Comparison of ENCODE assay signal across 7 mouse cellular contexts in genomic region chr2:26908710-26909386, GRCm38 (mm10). TPM values are rescaled to one million over a fixed set of nuclear protein-coding genes. Genes with fewer than 3 reads are reported as not detected.
A peak's percentile ranks its signal among the peaks of the same experiment; 100 is the strongest.
DNase-seq lines count a peak whose midpoint lies in the region; ATAC-seq and TF ChIP-seq lines count a peak whose summit lies in the region.

No protein-coding gene starts in this region.

- H3K36me3 ChIP-seq in lung, embryonic 15.5 days: peaks cover 57% of the 10 kb centered on the region
- peaks cover 70% of the 10 kb centered on the region for H3K36me3 ChIP-seq in forebrain, embryonic 12.5 days (replicated peaks)
- peaks cover 77% of the 10 kb centered on the region for H3K36me3 ChIP-seq in liver, embryonic 12.5 days

- peaks cover 39% of the 10 kb centered on the region for H3K4me1 ChIP-seq in lung, embryonic 15.5 days
- H3K4me1 ChIP-seq in lung, adult 2 months (ENCODE audit: control insufficient read depth, insufficient read depth, low read length): peaks cover 12% of the 10 kb centered on the region
- peaks cover 39% of the 10 kb centered on the region for H3K4me1 ChIP-seq in forebrain, embryonic 12.5 days
- H3K4me1 ChIP-seq in liver, embryonic 12.5 days: peaks cover 57% of the 10 kb centered on the region

- no peak for DNase-seq in lung, adult 2 months
- DNase-seq in thymus, postnatal 14 days: peak; percentile 60
- DNase-seq in frontal cortex, adult 2 months (ENCODE audit: extremely low spot score in 1 of 2, low spot score in 1 of 2): no peak

- H3K27me3 ChIP-seq in lung, embryonic 15.5 days: no peaks in the 10 kb centered on the region
- H3K27me3 ChIP-seq in forebrain, embryonic 12.5 days: no peaks in the 10 kb centered on the region
- H3K27me3 ChIP-seq in liver, embryonic 12.5 days (replicated peaks): no peaks in the 10 kb centered on the region

- peak overlapping the region; percentile 80 for H3K4me2 ChIP-seq in lung, embryonic 15.5 days
- H3K4me2 ChIP-seq in forebrain, embryonic 12.5 days: peak overlapping the region; percentile 100
- H3K4me2 ChIP-seq in liver, embryonic 12.5 days: peak overlapping the region; percentile 95

- no peak for TF ChIP-seq CTCF in lung, adult 2 months (IDR thresholded peaks at IDR 0.05; ENCODE audit: insufficient read depth, low read length)

- TF ChIP-seq POLR2A in lung, adult 2 months (IDR thresholded peaks at IDR 0.05; ENCODE audit: borderline replicate concordance, extremely low read depth, low read depth, low read length): no peak

- H3K27ac ChIP-seq in lung, embryonic 15.5 days: no peak overlapping the region; the same call in 1 of the 2 replicates
- H3K27ac ChIP-seq in forebrain, embryonic 12.5 days: no peak overlapping the region
- H3K27ac ChIP-seq in liver, embryonic 12.5 days: no peak overlapping the region

- WGBS in lung, embryonic 15.5 days: 75% methylated on average over 18 of the region's 18 CpGs
- WGBS in lung, adult 2 months: 62% methylated on average over 18 of the region's 18 CpGs
- 94% methylated on average over 18 of the region's 18 CpGs for WGBS in forebrain, embryonic 12.5 days
- WGBS in liver, embryonic 12.5 days (ENCODE audit: insufficient replicate concordance): 54% methylated on average over 18 of the region's 18 CpGs

- H3K4me3 ChIP-seq in lung, embryonic 15.5 days: peak overlapping the region; percentile 69
- no peak overlapping the region for H3K4me3 ChIP-seq in lung, adult 2 months (replicated peaks; ENCODE audit: extremely low read depth, low read depth, low read length)
- peak overlapping the region; percentile 88 for H3K4me3 ChIP-seq in forebrain, embryonic 12.5 days (replicated peaks)
- H3K4me3 ChIP-seq in liver, embryonic 12.5 days: peak overlapping the region; percentile 76

- no peaks in the 10 kb centered on the region for H3K9me3 ChIP-seq in lung, embryonic 15.5 days
- H3K9me3 ChIP-seq in forebrain, embryonic 12.5 days: no peaks in the 10 kb centered on the region
- H3K9me3 ChIP-seq in liver, embryonic 12.5 days (replicated peaks): no peaks in the 10 kb centered on the region

- H3K9ac ChIP-seq in lung, embryonic 15.5 days: peak overlapping the region; percentile 78
- peak overlapping the region; percentile 98 for H3K9ac ChIP-seq in forebrain, embryonic 12.5 days
- H3K9ac ChIP-seq in liver, embryonic 12.5 days: peak overlapping the region; percentile 91

- ATAC-seq in lung, embryonic 15.5 days (ENCODE audit: borderline replicate concordance, extremely low read depth, low FRiP score, low TSS enrichment): no peak
- ATAC-seq in forebrain, embryonic 12.5 days (ENCODE audit: low FRiP score): no peak
- no peak for ATAC-seq in liver, embryonic 12.5 days
- ATAC-seq in granulocyte monocyte progenitor cell, adult 5-6 weeks (replicated peaks; ENCODE audit: poor library complexity, severe bottlenecking): no peak

RNA-seq across cellular contexts. Expression of gene Med22, which starts 1.6 kb away (rescaled TPM):
- polyA plus RNA-seq in lung, embryonic 15.5 days (2015; fragmentation: Nextera tagmentation; extraction: Ambion mirVana): 52.0 and 53.7 TPM in 2 replicates
- polyA plus RNA-seq in lung, adult 2 months (2012; rRNA removed): 27.6 and 30.9 TPM in 2 replicates
- polyA plus RNA-seq in forebrain, embryonic 12.5 days (2016; fragmentation: Nextera tagmentation; extraction: Ambion mirVana): 139 and 144 TPM in 2 replicates
- polyA plus RNA-seq in liver, embryonic 12.5 days (2016; fragmentation: Nextera tagmentation; extraction: Ambion mirVana): 30.0 and 32.1 TPM in 2 replicates
- polyA plus RNA-seq in frontal cortex, adult 2 months (2012; rRNA removed): 51.7 and 53.9 TPM in 2 replicates
- 16.7 and 17.4 TPM in 2 replicates for total RNA-seq in granulocyte monocyte progenitor cell, adult 5-6 weeks (2014; fragmentation: Nextera tagmentation)
- total RNA-seq in granulocyte monocyte progenitor cell, adult 5-6 weeks (2017): 17.2 and 19.0 TPM in 2 replicates

RNA-seq across cellular contexts. Expression of gene Rpl7a, which starts 1.7 kb away (rescaled TPM):
- 614 and 640 TPM in 2 replicates for polyA plus RNA-seq in lung, embryonic 15.5 days (2015; fragmentation: Nextera tagmentation; extraction: Ambion mirVana)
- 348 and 458 TPM in 2 replicates for polyA plus RNA-seq in lung, adult 2 months (2012; rRNA removed)
- polyA plus RNA-seq in forebrain, embryonic 12.5 days (2016; fragmentation: Nextera tagmentation; extraction: Ambion mirVana): 560 and 566 TPM in 2 replicates
- polyA plus RNA-seq in liver, embryonic 12.5 days (2016; fragmentation: Nextera tagmentation; extraction: Ambion mirVana): 560 and 587 TPM in 2 replicates
- 705 and 741 TPM in 2 replicates for polyA plus RNA-seq in frontal cortex, adult 2 months (2012; rRNA removed)
- 2,412 and 2,423 TPM in 2 replicates for total RNA-seq in granulocyte monocyte progenitor cell, adult 5-6 weeks (2014; fragmentation: Nextera tagmentation)
- 2,233 and 2,391 TPM in 2 replicates for total RNA-seq in granulocyte monocyte progenitor cell, adult 5-6 weeks (2017)

RNA-seq across cellular contexts. Expression of gene Surf6, which starts 6.2 kb away (rescaled TPM):
- 26.2 and 27.3 TPM in 2 replicates for polyA plus RNA-seq in lung, embryonic 15.5 days (2015; fragmentation: Nextera tagmentation; extraction: Ambion mirVana)
- polyA plus RNA-seq in lung, adult 2 months (2012; rRNA removed): 6.8 and 10.1 TPM in 2 replicates
- polyA plus RNA-seq in forebrain, embryonic 12.5 days (2016; fragmentation: Nextera tagmentation; extraction: Ambion mirVana): 28.8 and 29.5 TPM in 2 replicates
- 21.6 and 23.8 TPM in 2 replicates for polyA plus RNA-seq in liver, embryonic 12.5 days (2016; fragmentation: Nextera tagmentation; extraction: Ambion mirVana)
- 20.2 and 20.8 TPM in 2 replicates for polyA plus RNA-seq in frontal cortex, adult 2 months (2012; rRNA removed)
- total RNA-seq in granulocyte monocyte progenitor cell, adult 5-6 weeks (2014; fragmentation: Nextera tagmentation): 21.7 and 22.5 TPM in 2 replicates
- 53.0 and 55.7 TPM in 2 replicates for total RNA-seq in granulocyte monocyte progenitor cell, adult 5-6 weeks (2017)

RNA-seq across cellular contexts. Expression of gene Surf2, which starts 7.3 kb away (rescaled TPM):
- polyA plus RNA-seq in lung, embryonic 15.5 days (2015; fragmentation: Nextera tagmentation; extraction: Ambion mirVana): 37.6 and 38.3 TPM in 2 replicates
- 18.0 and 21.0 TPM in 2 replicates for polyA plus RNA-seq in lung, adult 2 months (2012; rRNA removed)
- 49.6 and 50.9 TPM in 2 replicates for polyA plus RNA-seq in forebrain, embryonic 12.5 days (2016; fragmentation: Nextera tagmentation; extraction: Ambion mirVana)
- polyA plus RNA-seq in liver, embryonic 12.5 days (2016; fragmentation: Nextera tagmentation; extraction: Ambion mirVana): 46.3 and 48.1 TPM in 2 replicates
- polyA plus RNA-seq in frontal cortex, adult 2 months (2012; rRNA removed): 54.6 and 58.2 TPM in 2 replicates
- total RNA-seq in granulocyte monocyte progenitor cell, adult 5-6 weeks (2014; fragmentation: Nextera tagmentation): 42.8 and 48.8 TPM in 2 replicates
- total RNA-seq in granulocyte monocyte progenitor cell, adult 5-6 weeks (2017): 72.9 and 77.2 TPM in 2 replicates

RNA-seq across cellular contexts. Expression of gene Surf1, which starts 7.5 kb away (rescaled TPM):
- polyA plus RNA-seq in lung, embryonic 15.5 days (2015; fragmentation: Nextera tagmentation; extraction: Ambion mirVana): 52.4 and 56.8 TPM in 2 replicates
- polyA plus RNA-seq in lung, adult 2 months (2012; rRNA removed): 65.5 and 68.0 TPM in 2 replicates
- polyA plus RNA-seq in forebrain, embryonic 12.5 days (2016; fragmentation: Nextera tagmentation; extraction: Ambion mirVana): 51.2 and 54.4 TPM in 2 replicates
- polyA plus RNA-seq in liver, embryonic 12.5 days (2016; fragmentation: Nextera tagmentation; extraction: Ambion mirVana): 41.6 and 42.5 TPM in 2 replicates
- polyA plus RNA-seq in frontal cortex, adult 2 months (2012; rRNA removed): 128 and 129 TPM in 2 replicates
- 46.4 and 74.7 TPM in 2 replicates for total RNA-seq in granulocyte monocyte progenitor cell, adult 5-6 weeks (2014; fragmentation: Nextera tagmentation)
- 40.0 and 75.4 TPM in 2 replicates for total RNA-seq in granulocyte monocyte progenitor cell, adult 5-6 weeks (2017)
